Mouse (Mus musculus) E14TG2a.4 (cell line): ENCODE measurements around the gene Rhbg.

Experiments
- CTCF ChIP-seq: conservative IDR thresholded peaks from 2 replicates; pipeline ENCODE4 v1.5.1; 2014; ENCODE audit warnings: low read length
- POU5F1 ChIP-seq: IDR thresholded peaks from 2 replicates; pipeline ENCODE4 v1.6.1; 2014; ENCODE audit warnings: low read length, borderline replicate concordance

DNA sequence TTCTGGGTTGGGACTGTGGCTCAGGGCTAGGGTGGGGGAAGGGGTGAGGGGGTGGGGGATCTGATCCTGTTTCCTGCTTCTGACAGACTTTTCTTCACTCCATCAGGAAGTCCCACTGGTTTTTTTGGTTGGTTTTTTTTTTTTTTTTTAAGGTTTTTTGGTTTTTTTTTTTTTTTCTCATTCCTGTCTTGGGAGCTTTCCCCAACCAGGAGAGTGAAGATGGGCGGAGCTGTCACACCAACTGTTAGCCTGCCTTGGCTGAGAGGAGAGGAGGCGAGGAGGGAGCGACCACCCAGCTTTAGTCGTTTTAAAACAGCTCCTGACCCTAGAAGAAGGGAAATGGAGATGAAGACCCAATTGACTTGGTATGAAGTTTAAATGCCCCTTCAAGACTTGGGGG is 27.2 kb downstream of the Rhbg start:
- no peak for TF ChIP-seq CTCF
- no peak for TF ChIP-seq POU5F1
